In the genomic region with DNA sequence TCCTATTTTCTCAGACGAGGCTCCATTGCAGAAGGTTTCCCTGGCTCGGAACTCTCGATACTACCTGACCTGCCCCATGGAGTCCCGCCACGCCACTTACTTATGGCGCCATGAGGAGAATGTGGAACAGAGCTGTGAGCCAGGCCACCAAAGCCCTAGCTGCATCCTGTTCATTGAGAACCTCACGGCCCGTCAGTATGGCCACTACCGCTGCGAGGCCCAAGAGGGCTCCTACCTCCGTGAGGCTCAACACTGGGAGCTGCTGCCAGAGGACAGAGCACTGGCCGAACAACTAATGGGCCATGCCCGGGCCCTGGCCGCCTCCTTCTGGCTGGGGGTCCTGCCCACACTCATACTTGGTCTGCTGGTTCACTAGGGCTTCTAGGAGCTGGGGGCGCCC, we compare ENCODE assay signal across 22 mouse cellular contexts. TPM values are rescaled to one million over a fixed set of nuclear protein-coding genes. Genes with fewer than 3 reads are reported as not detected.
DNase-seq lines count a peak whose midpoint lies in the region; ATAC-seq lines count a peak whose summit lies in the region.
"Had no signal": no experiment of that assay in that cellular context is flagged by ENCODE, and none has a peak within 500 bp of the region (broad histone marks: within the 10 kb centered on the region; RNA-seq: fewer than 3 reads in every experiment).

No protein-coding gene starts in this region.

- no peak for ATAC-seq in heart, embryonic 12.5 days (ENCODE audit: insufficient number of reproducible peaks, low FRiP score)
- ATAC-seq in kidney, embryonic 15.5 days (replicated peaks; ENCODE audit: low FRiP score): no peak
- no peak for ATAC-seq in kidney, embryonic 16.5 days (ENCODE audit: low FRiP score, low TSS enrichment)
- ATAC-seq in midbrain, embryonic 12.5 days (ENCODE audit: low FRiP score, low read depth): no peak
- no peak for ATAC-seq in midbrain, embryonic 13.5 days
- ATAC-seq: Patski had no signal

- no peaks in the 10 kb centered on the region for H3K9me3 ChIP-seq in heart, embryonic 12.5 days (replicated peaks)
- no peaks in the 10 kb centered on the region for H3K9me3 ChIP-seq in kidney, embryonic 15.5 days (replicated peaks)
- no peaks in the 10 kb centered on the region for H3K9me3 ChIP-seq in kidney, embryonic 16.5 days (ENCODE audit: low read length)
- H3K9me3 ChIP-seq in midbrain, embryonic 12.5 days: no peaks in the 10 kb centered on the region
- H3K9me3 ChIP-seq in midbrain, embryonic 13.5 days: no peaks in the 10 kb centered on the region
- no peaks in the 10 kb centered on the region for H3K9me3 ChIP-seq in limb, embryonic 10.5 days (replicated peaks)
- H3K9me3 ChIP-seq: neural tube, embryonic 15.5 days had no signal

- peak; percentile 93 for DNase-seq in heart, adult 11 months
- DNase-seq in limb, embryonic 10.5 days (ENCODE audit: low spot score): no peak
- DNase-seq in adrenal gland, postnatal 4 days (ENCODE audit: low spot score in 2 of 2): no peak
- DNase-seq: B cell, adult 2 months; gastrocnemius, postnatal 14 days; kidney, adult 2 months; layer of hippocampus, postnatal 36 days; left cerebral cortex, postnatal 4 days; retina, postnatal 1 day; right cerebral cortex, postnatal 4 days; thymus, postnatal 14 days had no signal

- peaks cover 30% of the 10 kb centered on the region for H3K4me1 ChIP-seq in heart, embryonic 12.5 days (replicated peaks)
- peaks cover 23% of the 10 kb centered on the region for H3K4me1 ChIP-seq in kidney, embryonic 15.5 days
- H3K4me1 ChIP-seq in kidney, embryonic 16.5 days (ENCODE audit: insufficient read depth, low read length): peaks cover 14% of the 10 kb centered on the region
- H3K4me1 ChIP-seq in midbrain, embryonic 12.5 days: peaks cover 12% of the 10 kb centered on the region
- H3K4me1 ChIP-seq in midbrain, embryonic 13.5 days (replicated peaks): no peaks in the 10 kb centered on the region; the same call in 1 of the 2 replicates
- peaks cover 30% of the 10 kb centered on the region for H3K4me1 ChIP-seq in limb, embryonic 10.5 days
- H3K4me1 ChIP-seq: neural tube, embryonic 15.5 days had no signal

- no peaks in the 10 kb centered on the region for H3K36me3 ChIP-seq in heart, embryonic 12.5 days
- no peaks in the 10 kb centered on the region for H3K36me3 ChIP-seq in kidney, embryonic 15.5 days
- H3K36me3 ChIP-seq in kidney, embryonic 16.5 days (ENCODE audit: insufficient read depth, low read length): no peaks in the 10 kb centered on the region
- peaks cover 24% of the 10 kb centered on the region for H3K36me3 ChIP-seq in midbrain, embryonic 12.5 days
- H3K36me3 ChIP-seq in midbrain, embryonic 13.5 days: peaks cover 46% of the 10 kb centered on the region
- H3K36me3 ChIP-seq in limb, embryonic 10.5 days: no peaks in the 10 kb centered on the region

- H3K27ac ChIP-seq in heart, embryonic 12.5 days (ENCODE audit: poor library complexity, severe bottlenecking): no peak overlapping the region
- peak overlapping the region; percentile 18; the same call in 1 of the 2 replicates for H3K27ac ChIP-seq in kidney, embryonic 15.5 days
- no peak overlapping the region for H3K27ac ChIP-seq in kidney, embryonic 16.5 days (ENCODE audit: low read length)
- peak overlapping the region; percentile 39; the same call in 1 of the 2 replicates for H3K27ac ChIP-seq in midbrain, embryonic 12.5 days (replicated peaks)
- no peak overlapping the region for H3K27ac ChIP-seq in midbrain, embryonic 13.5 days
- peak overlapping the region; percentile 54; the same call in 1 of the 2 replicates for H3K27ac ChIP-seq in limb, embryonic 10.5 days
- H3K27ac ChIP-seq: neural tube, embryonic 15.5 days had no signal

- no peak overlapping the region for H3K4me3 ChIP-seq in heart, embryonic 12.5 days
- H3K4me3 ChIP-seq in kidney, embryonic 15.5 days (replicated peaks): no peak overlapping the region
- no peak overlapping the region for H3K4me3 ChIP-seq in kidney, embryonic 16.5 days (ENCODE audit: low read length)
- H3K4me3 ChIP-seq in midbrain, embryonic 12.5 days: no peak overlapping the region
- no peak overlapping the region for H3K4me3 ChIP-seq in midbrain, embryonic 13.5 days (replicated peaks)
- no peak overlapping the region for H3K4me3 ChIP-seq in limb, embryonic 10.5 days
- H3K4me3 ChIP-seq: erythroblast, embryonic 14.5 days; myocyte; neural tube, embryonic 15.5 days had no signal

- H3K9ac ChIP-seq in heart, embryonic 12.5 days: no peak overlapping the region
- no peak overlapping the region for H3K9ac ChIP-seq in kidney, embryonic 15.5 days
- H3K9ac ChIP-seq in kidney, embryonic 16.5 days (replicated peaks; ENCODE audit: low read length): no peak overlapping the region
- H3K9ac ChIP-seq in midbrain, embryonic 12.5 days (replicated peaks): no peak overlapping the region
- no peak overlapping the region for H3K9ac ChIP-seq in midbrain, embryonic 13.5 days (replicated peaks)
- H3K9ac ChIP-seq: lung, embryonic 14.5 days; neural tube, embryonic 15.5 days had no signal

- H3K27me3 ChIP-seq in heart, embryonic 12.5 days (replicated peaks): no peaks in the 10 kb centered on the region; the same call in 1 of the 2 replicates
- no peaks in the 10 kb centered on the region for H3K27me3 ChIP-seq in kidney, embryonic 15.5 days
- H3K27me3 ChIP-seq in kidney, embryonic 16.5 days (ENCODE audit: insufficient read depth, low read length): no peaks in the 10 kb centered on the region
- H3K27me3 ChIP-seq in midbrain, embryonic 12.5 days: no peaks in the 10 kb centered on the region; the same call in 1 of the 2 replicates
- H3K27me3 ChIP-seq in midbrain, embryonic 13.5 days: no peaks in the 10 kb centered on the region
- no peaks in the 10 kb centered on the region for H3K27me3 ChIP-seq in limb, embryonic 10.5 days (ENCODE audit: low read depth, poor library complexity, severe bottlenecking)
- H3K27me3 ChIP-seq: neural tube, embryonic 15.5 days; Patski had no signal

- 90% methylated on average over 15 of the region's 15 CpGs for WGBS in heart, embryonic 12.5 days
- 87% methylated on average over 15 of the region's 15 CpGs for WGBS in kidney, embryonic 15.5 days
- WGBS in kidney, embryonic 16.5 days: 88% methylated on average over 15 of the region's 15 CpGs
- WGBS in midbrain, embryonic 12.5 days: 87% methylated on average over 15 of the region's 15 CpGs
- 87% methylated on average over 15 of the region's 15 CpGs for WGBS in midbrain, embryonic 13.5 days
- WGBS in limb, embryonic 10.5 days: 91% methylated on average over 15 of the region's 15 CpGs

- no peak overlapping the region for H3K4me2 ChIP-seq in heart, embryonic 12.5 days
- H3K4me2 ChIP-seq in kidney, embryonic 15.5 days: no peak overlapping the region
- H3K4me2 ChIP-seq in kidney, embryonic 16.5 days (replicated peaks; ENCODE audit: low read depth, low read length): no peak overlapping the region
- no peak overlapping the region for H3K4me2 ChIP-seq in midbrain, embryonic 12.5 days (replicated peaks)
- H3K4me2 ChIP-seq in midbrain, embryonic 13.5 days (replicated peaks): no peak overlapping the region
- H3K4me2 ChIP-seq: liver, embryonic 11.5 days; lung, embryonic 14.5 days; neural tube, embryonic 15.5 days had no signal

RNA-seq across cellular contexts. Expression of gene Sema7a, which starts 21.3 kb away (rescaled TPM):
- 0.14 and 0.18 TPM in 2 replicates for polyA plus RNA-seq in heart, embryonic 12.5 days (2016; fragmentation: Nextera tagmentation; extraction: Ambion mirVana)
- 0.39 and 0.45 TPM in 2 replicates for polyA plus RNA-seq in kidney, embryonic 15.5 days (2015; fragmentation: Nextera tagmentation; extraction: Ambion mirVana)
- 0.32 and 0.56 TPM in 2 replicates for polyA plus RNA-seq in kidney, embryonic 16.5 days (2015; fragmentation: Nextera tagmentation; extraction: Ambion mirVana)
- 0.64 and 1.0 TPM in 2 replicates for polyA plus RNA-seq in midbrain, embryonic 12.5 days (2016; fragmentation: Nextera tagmentation; extraction: Ambion mirVana)
- polyA plus RNA-seq in midbrain, embryonic 13.5 days (2015; fragmentation: Nextera tagmentation; extraction: Ambion mirVana): 1.9 and 2.7 TPM in 2 replicates
- polyA plus RNA-seq in limb, embryonic 10.5 days (2016; fragmentation: Nextera tagmentation; extraction: Ambion mirVana): 0.20 and 0.26 TPM in 2 replicates
- 10 to 100 TPM; 15.1 to 16.1 TPM for total RNA-seq in adrenal gland, postnatal 4 days (2021)

RNA-seq across cellular contexts. Expression of gene Cyp11a1, which starts 45.0 kb away (rescaled TPM):
- polyA plus RNA-seq in heart, embryonic 12.5 days (2016; fragmentation: Nextera tagmentation; extraction: Ambion mirVana): not detected in 2 replicates
- 15.7 and 46.0 TPM in 2 replicates for polyA plus RNA-seq in kidney, embryonic 15.5 days (2015; fragmentation: Nextera tagmentation; extraction: Ambion mirVana)
- 25.0 and 45.7 TPM in 2 replicates for polyA plus RNA-seq in kidney, embryonic 16.5 days (2015; fragmentation: Nextera tagmentation; extraction: Ambion mirVana)
- polyA plus RNA-seq in midbrain, embryonic 12.5 days (2016; fragmentation: Nextera tagmentation; extraction: Ambion mirVana): 0.42 TPM in 1 of 2 replicates, not detected in the other
- polyA plus RNA-seq in midbrain, embryonic 13.5 days (2015; fragmentation: Nextera tagmentation; extraction: Ambion mirVana): 0.30 and 0.38 TPM in 2 replicates
- 0.26 TPM in 1 of 2 replicates, not detected in the other for polyA plus RNA-seq in limb, embryonic 10.5 days (2016; fragmentation: Nextera tagmentation; extraction: Ambion mirVana)
- total RNA-seq in adrenal gland, postnatal 4 days (2021): 1,000 to 10,000 TPM; 2,307 to 2,341 TPM
- polyA plus RNA-seq: liver, embryonic 11.5 days had no signal

RNA-seq across cellular contexts. Expression of gene Ubl7, which starts 50.4 kb away (rescaled TPM):
- polyA plus RNA-seq in heart, embryonic 12.5 days (2016; fragmentation: Nextera tagmentation; extraction: Ambion mirVana): 103 and 104 TPM in 2 replicates
- 104 and 114 TPM in 2 replicates for polyA plus RNA-seq in kidney, embryonic 15.5 days (2015; fragmentation: Nextera tagmentation; extraction: Ambion mirVana)
- polyA plus RNA-seq in kidney, embryonic 16.5 days (2015; fragmentation: Nextera tagmentation; extraction: Ambion mirVana): 119 and 128 TPM in 2 replicates
- 135 and 144 TPM in 2 replicates for polyA plus RNA-seq in midbrain, embryonic 12.5 days (2016; fragmentation: Nextera tagmentation; extraction: Ambion mirVana)
- polyA plus RNA-seq in midbrain, embryonic 13.5 days (2015; fragmentation: Nextera tagmentation; extraction: Ambion mirVana): 169 and 170 TPM in 2 replicates
- polyA plus RNA-seq in limb, embryonic 10.5 days (2016; fragmentation: Nextera tagmentation; extraction: Ambion mirVana): 123 and 130 TPM in 2 replicates
- total RNA-seq in adrenal gland, postnatal 4 days (2021): 10 to 100 TPM; 78.8 to 85.3 TPM

Comparison
In these comparisons a context has a peak if more than half of its experiments do, and no peak if none do; other contexts are left out.
1. H3K27ac ChIP-seq: peak in kidney, embryonic 15.5 days (single experiment), midbrain, embryonic 12.5 days (single experiment) and limb, embryonic 10.5 days (single experiment); none in heart, embryonic 12.5 days (single experiment), kidney, embryonic 16.5 days (single experiment) and midbrain, embryonic 13.5 days (single experiment).
2. RNA of gene Cyp11a1, which starts 45.0 kb away (polyA plus RNA-seq): 15.7 to 46.0 TPM in kidney, embryonic 15.5 days and 25.0 to 45.7 TPM in kidney, embryonic 16.5 days; 0.42 TPM in midbrain, embryonic 12.5 days, 0.30 to 0.38 TPM in midbrain, embryonic 13.5 days, 0.26 TPM in limb, embryonic 10.5 days and not detected in heart, embryonic 12.5 days; every median in the first group is over 10 times any median in the second.